Mouse (Mus musculus): ENCODE measurements around the gene Ikzf1. TPM values are rescaled to one million over a fixed set of nuclear protein-coding genes. Genes with fewer than 3 reads are reported as not detected.

The Ikzf1 gene
- 0.61 TPM for polyA plus RNA-seq (2015; fragmentation: Illumina TruSeq; extraction: RNeasy Lipid Tissue Mini Kit (QIAGEN cat#74804); ENCODE audit: insufficient read depth, low read depth, low replicate concordance)

DNA sequence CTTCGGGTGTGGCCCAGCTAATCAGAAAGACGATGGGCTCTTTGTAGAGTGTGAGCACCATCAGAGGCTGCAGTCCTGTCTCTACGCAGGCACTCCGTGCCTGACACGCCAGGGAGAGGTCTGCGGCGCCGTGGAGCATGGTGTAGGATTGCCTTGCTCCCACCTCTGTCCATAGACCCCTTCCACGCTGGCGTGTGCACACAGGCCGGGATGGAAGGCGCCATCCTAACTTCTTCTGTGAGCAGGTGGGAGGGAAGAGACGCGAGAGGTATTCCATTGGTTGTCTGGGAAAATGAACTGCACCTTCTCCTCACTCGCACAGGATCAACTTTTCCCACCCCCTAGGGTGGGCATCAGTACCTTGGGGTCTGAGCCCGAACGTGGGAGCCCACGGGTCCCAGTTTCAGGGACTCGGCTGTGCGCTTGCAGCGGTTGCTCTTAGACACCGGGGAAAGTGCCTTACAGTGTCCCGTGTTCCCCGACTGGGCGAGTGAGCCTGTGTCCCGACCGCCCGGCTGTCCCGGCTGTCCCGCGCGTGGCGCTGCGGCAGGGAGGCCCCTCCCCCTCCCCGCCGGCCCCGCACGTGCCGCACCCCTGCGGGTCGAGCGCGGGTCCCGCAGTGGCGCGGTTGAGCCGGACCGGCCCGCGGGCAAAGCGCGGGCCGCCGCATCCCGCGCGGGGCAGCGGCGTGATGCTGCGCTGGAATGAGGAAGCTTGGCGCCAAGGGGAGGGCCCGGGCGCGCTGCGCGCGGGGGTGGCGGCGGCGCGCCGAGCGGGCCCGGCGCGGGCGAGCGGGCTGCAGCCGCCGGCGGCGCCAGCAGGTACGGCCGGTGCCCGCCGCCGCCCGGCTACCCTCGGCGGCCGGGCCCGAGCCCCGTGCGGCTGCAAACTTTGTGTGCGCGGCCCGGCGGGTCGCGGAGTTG is at the start of gene Ikzf1:
Gene Ikzf1, plus strand, starts transcription at position 74 of the 923 bp plus-strand sequence.

DNA sequence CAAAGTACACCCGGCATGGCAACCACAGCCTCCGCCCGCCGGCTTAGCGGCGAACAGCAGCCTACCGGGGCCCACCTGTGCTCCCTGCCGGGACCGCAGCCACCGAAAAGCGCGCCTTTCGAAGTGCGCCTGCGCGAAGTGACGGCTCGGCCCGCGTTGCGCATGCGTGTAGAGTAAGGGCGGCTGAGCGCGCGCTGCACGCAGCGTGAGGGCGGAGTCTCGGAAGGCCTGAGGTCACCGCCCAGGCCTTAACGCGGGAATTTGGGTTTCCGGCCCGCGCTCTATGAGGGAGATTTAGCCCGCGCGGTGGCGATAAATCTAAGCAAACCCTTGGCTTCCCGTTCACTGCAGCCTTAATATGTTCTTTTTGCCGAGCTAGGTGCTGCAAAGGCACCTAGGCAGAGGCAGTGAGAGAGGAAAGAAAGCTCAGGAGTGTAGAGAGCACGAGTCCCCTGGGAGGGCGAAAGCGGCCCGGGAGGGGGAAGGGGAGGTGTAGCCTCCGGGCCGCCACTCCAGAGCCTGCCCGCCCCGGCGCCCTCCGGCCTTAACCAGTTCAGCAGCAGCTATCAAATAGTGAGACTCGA is 124.1 kb downstream of the Ikzf1 start, which contains the start of gene Fignl1:
Gene Fignl1, minus strand, starts transcription at position 143 of the 584 bp plus-strand sequence.

Other genes starting within 250 kb of the Ikzf1 start
- gene Spata48, start 222.9 kb upstream of the Ikzf1 start, polyA plus RNA-seq (2015; fragmentation: Illumina TruSeq; extraction: RNeasy Lipid Tissue Mini Kit (QIAGEN cat#74804); ENCODE audit: insufficient read depth, low read depth, low replicate concordance) = not detected
- not detected for gene Zpbp, start 222.6 kb upstream of the Ikzf1 start, polyA plus RNA-seq (2015; fragmentation: Illumina TruSeq; extraction: RNeasy Lipid Tissue Mini Kit (QIAGEN cat#74804); ENCODE audit: insufficient read depth, low read depth, low replicate concordance)
- gene 4930512M02Rik, start 57.2 kb upstream of the Ikzf1 start, polyA plus RNA-seq (2015; fragmentation: Illumina TruSeq; extraction: RNeasy Lipid Tissue Mini Kit (QIAGEN cat#74804); ENCODE audit: insufficient read depth, low read depth, low replicate concordance) = not detected
- 0.28 TPM for gene Fignl1, start 124.0 kb downstream of the Ikzf1 start, polyA plus RNA-seq (2015; fragmentation: Illumina TruSeq; extraction: RNeasy Lipid Tissue Mini Kit (QIAGEN cat#74804); ENCODE audit: insufficient read depth, low read depth, low replicate concordance)
- gene Ddc, start 213.1 kb downstream of the Ikzf1 start, polyA plus RNA-seq (2015; fragmentation: Illumina TruSeq; extraction: RNeasy Lipid Tissue Mini Kit (QIAGEN cat#74804); ENCODE audit: insufficient read depth, low read depth, low replicate concordance) = 19.3 TPM